Mouse (Mus musculus) lung, postnatal 10 days (tissue): ENCODE data around the gene Mmp25.

Source experiments
- DNase-seq: peaks from one replicate; pipeline ENCODE4 v3.0.0; 2021

The Mmp25 gene

DNA sequence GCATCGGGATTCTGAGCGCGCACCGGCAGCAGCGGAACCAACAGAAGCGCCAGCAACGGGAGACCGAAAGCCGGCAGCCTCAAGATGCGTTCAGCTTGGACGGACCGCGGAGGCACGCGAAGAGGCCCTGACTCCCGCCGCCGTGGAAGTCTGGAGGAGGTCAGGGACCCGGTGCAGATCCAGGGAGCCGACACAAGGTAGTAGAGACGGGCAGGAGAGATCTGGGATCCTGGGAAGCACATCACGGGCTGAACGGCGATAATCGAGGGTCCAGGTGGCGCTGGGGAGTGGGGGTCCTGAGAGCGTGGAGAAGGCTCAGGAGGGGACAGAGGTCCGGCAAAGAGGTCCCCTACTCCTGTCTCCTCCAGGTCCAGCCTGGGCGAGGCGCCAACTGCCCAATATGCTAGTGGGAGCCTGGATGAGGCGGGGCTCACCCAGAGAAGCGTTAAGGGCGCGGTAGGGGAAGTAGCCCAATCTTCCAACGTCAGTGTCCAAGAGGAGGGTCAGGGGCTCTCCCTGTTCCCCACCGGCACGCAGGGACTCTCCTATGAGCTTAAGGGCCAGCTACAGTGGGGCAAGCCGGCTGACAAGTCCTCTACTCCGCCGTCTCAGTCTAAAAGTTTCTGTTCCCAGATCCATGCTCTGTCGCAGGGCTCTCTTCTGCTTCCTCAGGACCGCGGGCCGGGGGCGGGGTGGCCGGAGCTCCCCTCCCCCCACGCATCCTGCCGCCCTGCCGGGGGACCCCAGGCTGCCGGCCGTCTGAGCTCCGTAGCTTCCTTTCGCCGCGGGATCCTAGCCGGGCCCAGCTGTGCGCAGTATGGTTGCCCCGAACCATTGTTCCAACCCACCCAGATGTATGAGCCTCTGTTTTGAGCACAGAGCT is at the start of gene Mmp25:
Gene Mmp25 (minus strand): TSS at position 665 of the 883 bp plus-strand sequence.
- no peak for DNase-seq

DNA sequence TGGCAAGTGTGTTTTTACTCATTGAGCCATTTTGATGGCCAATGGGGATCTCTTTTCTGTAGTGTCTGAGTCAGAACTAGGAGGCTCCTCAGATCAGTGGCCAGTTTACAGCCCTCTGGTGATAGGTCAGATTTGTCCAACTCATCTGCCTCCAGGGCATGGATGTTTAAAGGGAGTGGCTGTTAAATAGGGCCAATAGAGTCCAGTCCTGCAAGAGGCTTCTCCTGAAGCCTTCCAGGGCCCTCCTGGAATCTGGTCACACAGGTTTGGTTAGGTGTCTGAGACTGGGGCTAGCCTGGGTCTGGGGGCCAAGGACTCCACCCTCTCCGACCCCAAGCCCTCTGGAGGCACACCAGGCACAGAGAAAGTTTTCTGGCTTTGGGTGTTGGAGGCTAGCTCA is 49.4 kb upstream of the Mmp25 start:
- no peak for DNase-seq

GRCm38 (mm10) chr17:23683856-23684672 is 39.0 kb upstream of the Mmp25 start, which contains the start of gene Cldn9:
Gene Cldn9 (minus strand): TSS chr17:23684026.
- no peak for DNase-seq

GRCm38 (mm10) chr17:23683226-23683625 is 38.1 kb upstream of the Mmp25 start:
- no peak for DNase-seq

- DNase-seq, result no peak
Measured at GRCm38 (mm10) chr17:23682530-23682929, 37.5 kb upstream of the Mmp25 start.

DNA sequence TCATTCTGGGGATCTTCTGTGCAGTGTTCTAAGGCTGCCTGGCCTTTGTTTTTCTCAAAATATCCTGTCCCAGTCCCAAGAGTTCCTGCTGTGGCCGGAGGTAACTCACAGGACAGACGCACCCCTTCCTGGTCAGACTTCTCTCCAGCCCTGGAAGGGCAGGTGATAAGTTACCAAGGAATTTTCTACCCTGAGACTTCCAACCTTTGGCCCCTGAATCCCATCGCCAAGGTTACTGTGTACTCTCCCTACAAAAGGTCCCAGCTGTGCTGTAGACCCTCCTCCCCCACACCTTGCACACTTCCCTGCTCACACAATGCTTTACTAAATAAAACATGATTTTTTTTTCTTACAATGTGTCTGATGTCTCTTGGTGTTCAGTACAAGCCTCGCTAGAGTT is 37.0 kb upstream of the Mmp25 start:
- DNase-seq, result no peak

- DNase-seq, result peak; percentile 20
Measured at GRCm38 (mm10) chr17:23681086-23681485, 36.0 kb upstream of the Mmp25 start.

GRCm38 (mm10) chr17:23680336-23680735 is 35.3 kb upstream of the Mmp25 start:
- DNase-seq, result no peak

DNA sequence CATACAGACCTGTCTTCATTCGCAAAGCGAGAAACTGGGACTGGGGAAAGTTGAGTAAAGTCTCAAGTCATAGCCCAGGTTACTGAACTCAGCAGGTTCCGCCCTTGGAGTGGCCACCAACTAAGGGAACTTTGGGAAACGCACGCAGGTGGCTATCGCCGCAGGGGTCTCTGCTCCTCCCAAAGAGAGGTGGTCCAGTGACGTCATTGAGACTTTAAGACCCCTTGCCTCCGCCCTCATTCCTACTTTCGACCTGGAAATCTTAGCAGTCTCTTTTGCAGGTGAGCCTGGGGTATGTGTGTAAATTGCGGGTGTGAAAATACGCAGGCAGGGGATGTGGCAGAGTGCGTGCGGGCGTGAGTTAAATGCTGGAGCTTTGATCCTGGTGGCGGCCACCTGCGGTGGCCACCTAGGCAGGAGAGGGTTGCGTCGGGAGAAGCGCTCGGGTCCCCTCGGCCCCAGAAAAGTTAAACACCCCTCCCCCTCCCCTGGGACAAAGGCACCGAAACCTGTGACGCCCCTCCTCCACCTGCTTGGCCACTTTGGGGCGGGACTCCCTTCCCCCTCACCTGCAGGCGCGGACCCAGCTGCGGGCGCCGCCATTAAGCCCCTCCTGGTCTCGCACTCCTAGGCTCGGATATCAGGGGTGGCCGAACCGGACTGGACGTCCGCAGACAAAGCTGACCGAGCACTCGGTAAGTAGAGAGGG is 34.2 kb upstream of the Mmp25 start, which contains the start of gene Cldn6:
Gene Cldn6 (plus strand): TSS at position 123 of the 709 bp plus-strand sequence.
- no peak for DNase-seq

- DNase-seq, result peak; percentile 92
Measured at GRCm38 (mm10) chr17:23677236-23677679, 32.2 kb upstream of the Mmp25 start, which contains the start of gene Tnfrsf12a. Gene Tnfrsf12a (minus strand): TSS chr17:23677468.

DNA sequence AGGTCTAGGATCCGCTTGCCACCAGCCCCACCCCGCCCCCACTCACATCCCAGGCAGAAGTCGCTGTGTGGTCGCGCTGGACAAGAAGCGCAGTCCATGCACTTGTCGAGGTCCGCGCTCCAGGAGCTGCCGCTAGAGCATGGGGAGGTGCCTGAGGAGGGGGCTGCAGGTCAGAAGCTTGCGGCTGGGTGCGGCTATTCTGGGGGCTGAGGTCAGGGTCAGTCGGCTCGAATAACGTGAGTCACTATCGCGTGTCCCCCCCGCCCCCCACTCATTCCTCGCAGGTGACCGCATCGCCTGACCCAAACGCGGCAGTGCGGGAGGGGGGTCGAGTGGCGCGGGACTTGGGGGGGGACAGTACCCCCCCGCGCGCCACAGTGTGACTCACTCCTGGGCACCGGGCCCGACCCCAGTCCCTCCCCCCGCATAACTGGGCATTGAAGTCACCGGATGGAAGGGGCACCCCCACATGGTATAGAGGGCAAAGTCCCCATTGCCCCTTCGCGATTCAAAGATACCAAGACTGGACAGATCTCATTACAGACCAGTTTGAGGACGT is 31.5 kb upstream of the Mmp25 start:
- peak; percentile 63 for DNase-seq

GRCm38 (mm10) chr17:23675564-23676281 is 30.6 kb upstream of the Mmp25 start:
- peak; percentile 65 for DNase-seq

DNA sequence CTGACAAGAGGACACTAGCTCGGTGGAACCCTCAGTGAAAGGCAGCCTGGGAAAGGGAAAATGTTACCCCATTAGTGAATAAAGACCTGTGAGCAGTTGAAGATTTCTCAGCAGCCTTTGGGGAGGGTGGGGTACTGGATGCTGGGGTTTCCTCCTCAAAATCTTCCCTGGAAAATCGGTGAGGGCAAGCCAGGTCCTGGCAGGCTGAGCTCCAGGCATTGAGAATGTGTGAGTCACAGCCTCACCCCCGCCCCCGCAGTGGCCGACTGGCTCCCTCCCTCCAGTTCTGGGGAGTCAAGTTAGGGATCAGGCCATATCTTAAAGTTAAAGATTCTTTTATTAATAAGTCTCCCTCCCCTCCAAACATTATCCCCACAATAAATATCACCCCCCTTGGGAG is 30.1 kb upstream of the Mmp25 start:
- DNase-seq, result peak; percentile 70

- peak; percentile 21 for DNase-seq
Measured at GRCm38 (mm10) chr17:23674271-23674952, 29.3 kb upstream of the Mmp25 start.

GRCm38 (mm10) chr17:23673424-23674073 is 28.5 kb upstream of the Mmp25 start, which contains the start of the genes Hcfc1r1 and Thoc6:
Gene Hcfc1r1 (plus strand): TSS chr17:23673596.
Gene Thoc6 (minus strand): TSS chr17:23673882.
- DNase-seq, result peak; percentile 94

- DNase-seq, result no peak
Measured at GRCm38 (mm10) chr17:23672761-23673160, 27.7 kb upstream of the Mmp25 start.

DNA sequence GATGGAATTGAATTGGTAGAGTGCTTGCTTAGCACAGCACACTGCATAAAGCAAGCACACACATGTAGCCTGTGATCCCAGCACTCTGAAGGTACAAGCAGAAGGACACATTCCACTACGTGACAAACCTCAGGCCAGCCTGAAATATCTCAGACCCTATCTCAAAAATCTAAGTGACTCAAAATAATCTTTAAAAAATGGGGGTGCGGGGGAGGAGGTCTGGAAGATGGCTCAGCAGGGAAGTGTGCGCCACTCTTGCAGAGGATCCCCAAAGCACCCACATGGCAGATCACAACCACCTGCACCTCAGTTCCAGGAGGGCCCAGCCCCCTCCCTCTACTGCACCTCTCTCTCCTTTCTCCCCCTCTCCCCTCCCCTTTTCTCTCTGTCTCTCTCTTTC is 26.4 kb upstream of the Mmp25 start:
- DNase-seq, result no peak

DNA sequence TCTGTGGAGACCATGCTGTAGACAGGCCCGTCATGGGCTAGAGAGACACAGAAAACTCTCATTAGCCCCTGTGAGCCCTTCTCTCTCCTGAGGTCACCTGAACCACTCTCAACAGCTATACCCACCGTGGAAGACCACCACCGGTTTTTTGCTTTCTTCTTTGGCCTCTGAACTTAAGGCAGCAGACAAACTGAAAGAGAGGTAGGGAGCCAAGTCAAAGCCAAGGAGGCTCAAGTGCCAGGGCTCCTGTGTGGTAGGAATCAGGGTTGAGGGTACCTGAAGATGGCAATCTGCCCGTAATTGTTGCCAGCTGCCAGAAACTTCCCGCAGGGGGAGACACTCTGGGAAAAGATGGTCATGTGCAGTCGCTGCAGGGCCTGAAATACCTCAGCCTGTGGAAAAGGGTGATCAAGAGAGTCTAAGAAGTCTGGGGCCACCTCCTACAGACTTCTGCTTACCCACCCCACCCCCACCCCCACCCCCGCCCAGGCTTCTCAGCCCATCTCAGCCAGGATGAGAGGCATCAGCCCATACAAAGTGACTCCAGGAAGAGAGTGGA is 25.5 kb upstream of the Mmp25 start:
- DNase-seq, result no peak

GRCm38 (mm10) chr17:23665511-23665910 is 20.4 kb upstream of the Mmp25 start:
- no peak for DNase-seq

DNA sequence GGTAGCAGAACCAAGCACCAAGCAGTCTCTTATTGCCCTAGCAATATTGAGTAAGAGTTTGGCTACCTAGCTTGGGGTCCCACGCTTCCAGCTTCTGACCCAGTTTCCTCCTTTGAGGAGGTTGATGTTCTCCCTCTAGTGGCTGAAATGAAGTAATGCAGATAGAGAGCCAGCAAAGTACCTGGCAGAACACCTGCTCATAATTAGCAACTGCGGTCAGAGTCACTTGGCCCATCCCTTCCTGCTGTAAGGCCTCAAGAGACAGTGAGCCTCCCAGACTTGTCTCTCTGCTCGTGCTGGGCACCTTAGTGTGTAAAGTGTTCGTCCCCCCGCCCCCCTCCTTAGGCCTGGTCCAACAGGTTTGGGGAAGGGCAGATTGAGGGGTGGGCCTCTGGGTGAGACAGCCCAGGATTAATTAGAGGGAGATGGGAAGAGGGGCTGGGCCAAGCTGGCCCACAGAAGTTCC is 19.5 kb upstream of the Mmp25 start:
- peak; percentile 27 for DNase-seq
